In genomic region chrX:7713764-7714134, GRCm38 (mm10) we compare ENCODE assay signal across 9 mouse cellular contexts. TPM values are rescaled to one million over a fixed set of nuclear protein-coding genes. Genes with fewer than 3 reads are reported as not detected.
A peak's percentile ranks its signal among the peaks of the same experiment; 100 is the strongest.
DNase-seq lines count a peak whose midpoint lies in the region; ATAC-seq and TF ChIP-seq lines count a peak whose summit lies in the region.
"Not testable (repeated sequence)": the region's sequence is repeated elsewhere in the genome, so short reads cannot be mapped to it uniquely, and the experiment has no call there.
"Had no signal": no experiment of that assay in that cellular context is flagged by ENCODE, and none has a peak within 500 bp of the region (broad histone marks: within the 10 kb centered on the region; RNA-seq: fewer than 3 reads in every experiment).

No protein-coding gene starts in this region.

- peak overlapping the region; percentile 40 for H3K4me2 ChIP-seq in embryonic facial prominence, embryonic 15.5 days (replicated peaks)
- peak overlapping the region; percentile 52 for H3K4me2 ChIP-seq in hindbrain, embryonic 13.5 days
- H3K4me2 ChIP-seq in liver, embryonic 16.5 days (ENCODE audit: low read depth, low read length): peak overlapping the region; percentile 64
- H3K4me2 ChIP-seq in midbrain, embryonic 14.5 days (ENCODE audit: low read length): peak overlapping the region; percentile 53
- peak overlapping the region; percentile 46 for H3K4me2 ChIP-seq in stomach, embryonic 15.5 days

- peak; percentile 30; the same call in 1 of the 2 replicates for ATAC-seq in embryonic facial prominence, embryonic 15.5 days (ENCODE audit: insufficient number of reproducible peaks, low FRiP score, low TSS enrichment, low read depth)
- ATAC-seq in hindbrain, embryonic 13.5 days (ENCODE audit: low FRiP score): peak; percentile 2; the same call in 1 of the 2 replicates
- peak; percentile 8; the same call in 1 of the 2 replicates for ATAC-seq in liver, embryonic 16.5 days (ENCODE audit: low read depth)
- peak; percentile 60; the same call in 1 of the 2 replicates for ATAC-seq in midbrain, embryonic 14.5 days (ENCODE audit: low FRiP score, low TSS enrichment)
- not testable (repeated sequence) for ATAC-seq in stomach, embryonic 15.5 days (ENCODE audit: insufficient read depth, low FRiP score, low read depth)

- TF ChIP-seq RAD21 in MEL (IDR thresholded peaks at IDR 0.05; ENCODE audit: low read depth, low read length): not testable (repeated sequence)

- TF ChIP-seq EP300 in MEL (IDR thresholded peaks at IDR 0.05; ENCODE audit: low read depth in 1 of 2, low read length in 2 of 2): not testable (repeated sequence)

- H3K27ac ChIP-seq in MEL (ENCODE audit: control insufficient read depth, low read depth, low read length): peak overlapping the region; percentile 45
- not testable (repeated sequence) for H3K27ac ChIP-seq in embryonic facial prominence, embryonic 15.5 days (replicated peaks); liver, embryonic 16.5 days (ENCODE audit: low read length); stomach, embryonic 15.5 days
- H3K27ac ChIP-seq in hindbrain, embryonic 13.5 days: peak overlapping the region; percentile 55
- peak overlapping the region; percentile 77 for H3K27ac ChIP-seq in layer of hippocampus, adult 2 months
- 0 out of 2 replicates have a peak overlapping the region, but pooled peaks have one; percentile 26 for H3K27ac ChIP-seq in midbrain, embryonic 14.5 days (replicated peaks; ENCODE audit: low read depth, low read length)

- H3K36me3 ChIP-seq in MEL (ENCODE audit: control insufficient read depth in 1 of 2, insufficient read depth in 2 of 2, low read length in 2 of 2); embryonic facial prominence, embryonic 15.5 days; hindbrain, embryonic 13.5 days; liver, embryonic 16.5 days (ENCODE audit: control insufficient read depth, insufficient read depth); midbrain, embryonic 14.5 days (ENCODE audit: control insufficient read depth, insufficient read depth, low read length); stomach, embryonic 15.5 days: not testable (repeated sequence)

- DNase-seq in MEL (ENCODE audit: low read depth, low spot score); layer of hippocampus, adult 2 months (ENCODE audit: low spot score in 2 of 2); midbrain, embryonic 14.5 days: not testable (repeated sequence)
- DNase-seq in heart, adult 11 months: peak; percentile 83

- H3K27me3 ChIP-seq in MEL (ENCODE audit: control insufficient read depth in 1 of 2, insufficient read depth in 2 of 2, low read length in 2 of 2); embryonic facial prominence, embryonic 15.5 days; hindbrain, embryonic 13.5 days; liver, embryonic 16.5 days (ENCODE audit: control insufficient read depth, insufficient read depth, low read depth, low read length); midbrain, embryonic 14.5 days (ENCODE audit: control insufficient read depth, insufficient read depth, low read length); stomach, embryonic 15.5 days (replicated peaks): not testable (repeated sequence)

- H3K9me3 ChIP-seq in MEL (replicated peaks; ENCODE audit: insufficient read depth, low read length); embryonic facial prominence, embryonic 15.5 days (replicated peaks); hindbrain, embryonic 13.5 days; liver, embryonic 16.5 days (replicated peaks; ENCODE audit: control insufficient read depth, low read length); midbrain, embryonic 14.5 days (ENCODE audit: control insufficient read depth, low read length); stomach, embryonic 15.5 days: not testable (repeated sequence)

- peak overlapping the region; percentile 89 for H3K9ac ChIP-seq in MEL (ENCODE audit: control insufficient read depth, low read depth, low read length, poor library complexity, severe bottlenecking)
- not testable (repeated sequence) for H3K9ac ChIP-seq in embryonic facial prominence, embryonic 15.5 days; midbrain, embryonic 14.5 days (replicated peaks; ENCODE audit: low read length); stomach, embryonic 15.5 days
- H3K9ac ChIP-seq in hindbrain, embryonic 13.5 days: peak overlapping the region; percentile 51
- H3K9ac ChIP-seq in liver, embryonic 16.5 days (ENCODE audit: low read depth, low read length): 0 out of 2 replicates have a peak overlapping the region, but pooled peaks have one; percentile 31

- not testable (repeated sequence) for H3K79me2 ChIP-seq in MEL (ENCODE audit: control insufficient read depth, insufficient read depth, low read length, poor library complexity)

- H3K4me1 ChIP-seq in MEL (ENCODE audit: control insufficient read depth in 1 of 2, insufficient read depth in 2 of 2, low read length in 2 of 2); embryonic facial prominence, embryonic 15.5 days; hindbrain, embryonic 13.5 days (replicated peaks); liver, embryonic 16.5 days (ENCODE audit: control insufficient read depth, low read depth, low read length); midbrain, embryonic 14.5 days (ENCODE audit: control insufficient read depth, insufficient read depth, low read length); stomach, embryonic 15.5 days: not testable (repeated sequence)

- 25% methylated on average over 6 of the region's 12 CpGs for WGBS in embryonic facial prominence, embryonic 15.5 days
- WGBS in hindbrain, embryonic 13.5 days: 20% methylated on average over 6 of the region's 12 CpGs
- 20% methylated on average over 6 of the region's 12 CpGs for WGBS in liver, embryonic 16.5 days (ENCODE audit: insufficient replicate concordance)
- 38% methylated on average over 5 of the region's 12 CpGs for WGBS in midbrain, embryonic 14.5 days
- WGBS in stomach, embryonic 15.5 days: 21% methylated on average over 6 of the region's 12 CpGs

- peak overlapping the region; percentile 70 to 88 for H3K4me3 ChIP-seq in MEL (ENCODE audit: control insufficient read depth in 1 of 2, insufficient read depth in 1 of 2, low read depth in 2 of 2, low read length in 2 of 2)
- H3K4me3 ChIP-seq in embryonic facial prominence, embryonic 15.5 days (replicated peaks): peak overlapping the region; percentile 35
- H3K4me3 ChIP-seq in hindbrain, embryonic 13.5 days: peak overlapping the region; percentile 35
- H3K4me3 ChIP-seq in layer of hippocampus, adult 2 months: peak overlapping the region; percentile 52
- H3K4me3 ChIP-seq in liver, embryonic 16.5 days (ENCODE audit: low read depth, low read length): peak overlapping the region; percentile 51
- peak overlapping the region; percentile 34 for H3K4me3 ChIP-seq in midbrain, embryonic 14.5 days (replicated peaks; ENCODE audit: low read depth, low read length)
- H3K4me3 ChIP-seq in stomach, embryonic 15.5 days (replicated peaks): peak overlapping the region; percentile 38

- peak in 1 of 2 experiments; percentile 20; a peak in 1 of 4 replicates for TF ChIP-seq POLR2A in MEL (IDR thresholded peaks at IDR 0.05; ENCODE audit: control insufficient read depth in 1 of 2, insufficient read depth in 1 of 2, low read depth in 1 of 2, low read length in 2 of 2, poor library complexity in 1 of 2)

- not testable (repeated sequence) for TF ChIP-seq CTCF in MEL (IDR thresholded peaks at IDR 0.05 in 2 of 3, conservative IDR thresholded peaks at IDR 0.05 in 1 of 3; ENCODE audit: control insufficient read depth in 1 of 3, insufficient read depth in 1 of 3, low read depth in 2 of 3, low read length in 3 of 3, poor library complexity in 1 of 3, severe bottlenecking in 1 of 3); layer of hippocampus, adult 2 months (conservative IDR thresholded peaks at IDR 0.05)

RNA-seq across cellular contexts. Expression of gene Wdr45, which starts 0.4 kb away (rescaled TPM):
- 13.9 and 16.0 TPM in 2 replicates for total RNA-seq in MEL (2012; rRNA removed)
- 10 to 100 TPM in 1 of 2 experiments, not detected in 1; 36.1 TPM for polyA plus RNA-seq in MEL (2012; ENCODE audit: insufficient read depth in 1 of 2, insufficient read length in 2 of 2, low read depth in 1 of 2, low replicate concordance in 2 of 2, missing spikeins in 1 of 2)
- 40.6 and 48.0 TPM in 2 replicates for polyA plus RNA-seq in embryonic facial prominence, embryonic 15.5 days (2015; fragmentation: Nextera tagmentation; extraction: Ambion mirVana)
- 32.2 and 32.4 TPM in 2 replicates for polyA plus RNA-seq in hindbrain, embryonic 13.5 days (2015; fragmentation: Nextera tagmentation; extraction: Ambion mirVana)
- 10 to 100 TPM; 63.9 to 68.2 TPM for total RNA-seq in layer of hippocampus, adult 2 months (2021)
- polyA plus RNA-seq in liver, embryonic 16.5 days (2015; fragmentation: Nextera tagmentation; extraction: Ambion mirVana): 19.9 and 21.8 TPM in 2 replicates
- 23.9 and 29.5 TPM in 2 replicates for polyA plus RNA-seq in midbrain, embryonic 14.5 days (2014; fragmentation: Nextera tagmentation; extraction: Ambion mirVana)
- 32.0 and 32.5 TPM in 2 replicates for polyA plus RNA-seq in stomach, embryonic 15.5 days (2015; fragmentation: Nextera tagmentation; extraction: Ambion mirVana)

RNA-seq across cellular contexts. Expression of gene Gm45208, which starts 8.3 kb away (rescaled TPM):
- total RNA-seq in MEL (2012; rRNA removed): 0.36 TPM in 1 of 2 replicates, not detected in the other
- polyA plus RNA-seq in MEL (2012; ENCODE audit: insufficient read depth in 1 of 2, insufficient read length in 2 of 2, low read depth in 1 of 2, low replicate concordance in 2 of 2, missing spikeins in 1 of 2): 10 to 100 TPM in 1 of 2 experiments, not detected in 1; 11.0 TPM
- 0.44 and 0.66 TPM in 2 replicates for polyA plus RNA-seq in embryonic facial prominence, embryonic 15.5 days (2015; fragmentation: Nextera tagmentation; extraction: Ambion mirVana)
- polyA plus RNA-seq in hindbrain, embryonic 13.5 days (2015; fragmentation: Nextera tagmentation; extraction: Ambion mirVana): 0.60 TPM in 1 of 2 replicates, not detected in the other
- total RNA-seq in layer of hippocampus, adult 2 months (2021): not detected
- polyA plus RNA-seq in liver, embryonic 16.5 days (2015; fragmentation: Nextera tagmentation; extraction: Ambion mirVana): 0.27 and 0.51 TPM in 2 replicates
- not detected in 2 replicates for polyA plus RNA-seq in midbrain, embryonic 14.5 days (2014; fragmentation: Nextera tagmentation; extraction: Ambion mirVana)
- 1.5 TPM in 1 of 2 replicates, not detected in the other for polyA plus RNA-seq in stomach, embryonic 15.5 days (2015; fragmentation: Nextera tagmentation; extraction: Ambion mirVana)
- polyA plus RNA-seq: activated CD4-positive, CD25-positive, alpha-beta regulatory T cell, adult 4 months had no signal

RNA-seq across cellular contexts. Expression of gene Praf2, which starts 14.5 kb away (rescaled TPM):
- 19.1 and 23.0 TPM in 2 replicates for total RNA-seq in MEL (2012; rRNA removed)
- polyA plus RNA-seq in MEL (2012; ENCODE audit: insufficient read depth in 1 of 2, insufficient read length in 2 of 2, low read depth in 1 of 2, low replicate concordance in 2 of 2, missing spikeins in 1 of 2): 10 to 100 TPM in 1 of 2 experiments, not detected in 1; 60.1 TPM
- polyA plus RNA-seq in embryonic facial prominence, embryonic 15.5 days (2015; fragmentation: Nextera tagmentation; extraction: Ambion mirVana): 73.5 and 74.7 TPM in 2 replicates
- polyA plus RNA-seq in hindbrain, embryonic 13.5 days (2015; fragmentation: Nextera tagmentation; extraction: Ambion mirVana): 113 TPM in 2 replicates
- total RNA-seq in layer of hippocampus, adult 2 months (2021): 100 to 1,000 TPM in 1 of 2 experiments, 10 to 100 TPM in 1; 91.6 to 102 TPM
- polyA plus RNA-seq in liver, embryonic 16.5 days (2015; fragmentation: Nextera tagmentation; extraction: Ambion mirVana): 5.2 and 6.0 TPM in 2 replicates
- polyA plus RNA-seq in midbrain, embryonic 14.5 days (2014; fragmentation: Nextera tagmentation; extraction: Ambion mirVana): 126 and 144 TPM in 2 replicates
- 58.3 and 60.9 TPM in 2 replicates for polyA plus RNA-seq in stomach, embryonic 15.5 days (2015; fragmentation: Nextera tagmentation; extraction: Ambion mirVana)

RNA-seq across cellular contexts. Expression of gene Gpkow, which starts 16.8 kb away (rescaled TPM):
- total RNA-seq in MEL (2012; rRNA removed): 23.0 and 23.4 TPM in 2 replicates
- polyA plus RNA-seq in MEL (2012; ENCODE audit: insufficient read depth in 1 of 2, insufficient read length in 2 of 2, low read depth in 1 of 2, low replicate concordance in 2 of 2, missing spikeins in 1 of 2): 100 to 1,000 TPM in 1 of 2 experiments, 10 to 100 TPM in 1; 37.0 to 539 TPM
- 37.4 and 37.9 TPM in 2 replicates for polyA plus RNA-seq in embryonic facial prominence, embryonic 15.5 days (2015; fragmentation: Nextera tagmentation; extraction: Ambion mirVana)
- polyA plus RNA-seq in hindbrain, embryonic 13.5 days (2015; fragmentation: Nextera tagmentation; extraction: Ambion mirVana): 43.0 and 46.3 TPM in 2 replicates
- 10 to 100 TPM; 32.6 to 40.6 TPM for total RNA-seq in layer of hippocampus, adult 2 months (2021)
- polyA plus RNA-seq in liver, embryonic 16.5 days (2015; fragmentation: Nextera tagmentation; extraction: Ambion mirVana): 13.4 and 14.0 TPM in 2 replicates
- 39.3 and 53.8 TPM in 2 replicates for polyA plus RNA-seq in midbrain, embryonic 14.5 days (2014; fragmentation: Nextera tagmentation; extraction: Ambion mirVana)
- 33.0 and 34.9 TPM in 2 replicates for polyA plus RNA-seq in stomach, embryonic 15.5 days (2015; fragmentation: Nextera tagmentation; extraction: Ambion mirVana)

RNA-seq across cellular contexts. Expression of gene Magix, which starts 32.7 kb away (rescaled TPM):
- total RNA-seq in MEL (2012; rRNA removed): 0.15 and 0.20 TPM in 2 replicates
- under 1 TPM in 1 of 2 experiments, not detected in 1; 0.33 TPM for polyA plus RNA-seq in MEL (2012; ENCODE audit: insufficient read depth in 1 of 2, insufficient read length in 2 of 2, low read depth in 1 of 2, low replicate concordance in 2 of 2, missing spikeins in 1 of 2)
- 0.46 and 0.48 TPM in 2 replicates for polyA plus RNA-seq in embryonic facial prominence, embryonic 15.5 days (2015; fragmentation: Nextera tagmentation; extraction: Ambion mirVana)
- polyA plus RNA-seq in hindbrain, embryonic 13.5 days (2015; fragmentation: Nextera tagmentation; extraction: Ambion mirVana): 0.09 TPM in 1 of 2 replicates, not detected in the other
- under 1 TPM; 0.31 to 0.52 TPM for total RNA-seq in layer of hippocampus, adult 2 months (2021)
- 0.12 TPM in 1 of 2 replicates, not detected in the other for polyA plus RNA-seq in liver, embryonic 16.5 days (2015; fragmentation: Nextera tagmentation; extraction: Ambion mirVana)
- 0.16 TPM in 2 replicates for polyA plus RNA-seq in midbrain, embryonic 14.5 days (2014; fragmentation: Nextera tagmentation; extraction: Ambion mirVana)
- 0.54 and 0.74 TPM in 2 replicates for polyA plus RNA-seq in stomach, embryonic 15.5 days (2015; fragmentation: Nextera tagmentation; extraction: Ambion mirVana)
- polyA plus RNA-seq: activated CD4-positive, CD25-positive, alpha-beta regulatory T cell, adult 4 months had no signal
